Mouse (Mus musculus): ENCODE results near the gene Ptprz1. TPM values are rescaled to one million over a fixed set of nuclear protein-coding genes. Genes with fewer than 3 reads are reported as not detected.
"Not testable (repeated sequence)": the region's sequence is repeated elsewhere in the genome, so short reads cannot be mapped to it uniquely, and the experiment has no call there.

Gene Ptprz1
- polyA plus RNA-seq, 1 experiment from 2014 or later = 0.07 TPM

DNA sequence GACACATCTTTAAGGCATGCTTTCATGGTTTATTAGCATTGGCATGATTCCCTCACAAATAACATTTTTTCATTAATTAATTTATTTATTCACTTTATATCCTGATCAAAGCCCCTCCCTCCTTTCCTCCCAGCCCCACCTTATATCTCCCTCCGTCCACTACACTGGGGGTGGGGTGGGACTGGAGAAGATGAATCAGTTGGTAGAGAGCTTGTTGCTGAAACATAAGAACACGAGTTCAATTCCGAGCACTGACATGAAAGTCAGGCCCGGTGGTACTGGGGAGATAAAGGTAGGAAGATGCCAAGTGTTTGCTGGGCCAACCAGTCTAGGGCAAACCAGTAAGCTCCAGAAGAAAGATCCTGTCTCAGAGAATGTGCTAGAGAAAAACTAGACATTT is 173.5 kb downstream of the Ptprz1 start:
- no peak overlapping the region for H3K9ac ChIP-seq
- 55% methylated on average over 4 of the region's 4 CpGs for WGBS (ENCODE audit: insufficient replicate concordance)
- H3K9me3 ChIP-seq (replicated peaks) = 0 out of 2 replicates have a peak, but pooled peaks cover 5% of the 10 kb centered on the region
- H3K4me1 ChIP-seq = no peaks in the 10 kb centered on the region
- H3K36me3 ChIP-seq = no peaks in the 10 kb centered on the region
- no peak overlapping the region for H3K4me3 ChIP-seq
- H3K4me2 ChIP-seq = no peak overlapping the region
- ATAC-seq = no peak
- H3K27ac ChIP-seq = no peak overlapping the region
- H3K27me3 ChIP-seq (replicated peaks) = no peaks in the 10 kb centered on the region

- no peaks in the 10 kb centered on the region for H3K36me3 ChIP-seq
Measured at GRCm38 (mm10) chr6:23055734-23056133, 180.4 kb downstream of the Ptprz1 start.

DNA sequence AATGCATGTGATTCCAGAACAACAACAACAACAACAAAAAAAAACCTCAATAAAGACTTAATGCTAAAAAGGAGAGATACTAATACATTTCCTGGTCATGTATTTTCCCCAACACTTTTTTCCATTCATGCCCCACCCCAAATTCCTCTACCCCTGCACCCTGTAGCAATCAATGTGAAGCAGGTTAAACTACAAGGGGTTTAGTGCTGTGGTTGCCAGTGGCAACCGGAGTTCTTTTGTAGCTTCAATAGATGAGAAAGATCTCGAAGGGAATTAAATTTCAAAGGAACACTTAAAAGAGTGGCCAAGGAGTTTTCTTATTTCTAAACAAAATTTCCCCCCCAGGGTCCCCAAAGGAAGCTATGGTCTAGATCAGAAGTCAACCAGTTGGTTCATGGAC is 200.8 kb downstream of the Ptprz1 start:
- ATAC-seq = no peak
- Histone ChIP-seq H3K4me2 (no peak overlapping the region), H3K36me3 (peaks cover 3% of the 10 kb centered on the region; the same call in 1 of the 2 replicates), H3K27ac (no peak overlapping the region), H3K4me3 (no peak overlapping the region), H3K27me3 (replicated peaks) (no peaks in the 10 kb centered on the region), H3K9ac (no peak overlapping the region), H3K9me3 (replicated peaks) (no peaks in the 10 kb centered on the region), H3K4me1 (no peaks in the 10 kb centered on the region)
- 59% methylated on average over 2 of the region's 2 CpGs for WGBS (ENCODE audit: insufficient replicate concordance)

More at GRCm38 (mm10) chr6:23055734-23056133, 180.4 kb downstream of the Ptprz1 start:
- Histone ChIP-seq H3K4me2 (no peak overlapping the region), H3K27me3 (replicated peaks) (no peaks in the 10 kb centered on the region), H3K4me1 (no peaks in the 10 kb centered on the region), H3K27ac (no peak overlapping the region), H3K4me3 (no peak overlapping the region), H3K9me3 (replicated peaks) (0 out of 2 replicates have a peak, but pooled peaks cover 5% of the 10 kb centered on the region), H3K9ac (no peak overlapping the region)
- WGBS (ENCODE audit: insufficient replicate concordance) = 80% methylated on average over 5 of the region's 5 CpGs
- no peak for ATAC-seq

DNA sequence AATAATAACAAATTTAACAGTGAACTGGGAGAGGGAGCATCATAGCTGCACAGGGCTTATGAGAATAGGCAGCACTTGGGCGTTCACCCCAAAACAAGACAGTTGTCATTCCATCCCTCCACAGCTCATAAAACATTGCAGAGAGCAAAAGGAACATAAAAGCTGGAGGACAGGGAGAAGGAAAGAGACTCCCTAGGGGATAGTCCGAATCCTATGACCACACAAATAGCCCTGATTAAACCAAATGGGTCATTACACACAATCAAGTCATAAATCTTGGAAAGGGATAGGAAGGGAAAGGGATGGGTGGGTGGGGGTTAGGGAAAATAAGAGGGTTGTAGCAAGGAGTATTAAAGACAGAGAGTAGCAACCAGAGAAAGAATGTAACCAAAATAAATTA is 203.0 kb downstream of the Ptprz1 start:
- 46% methylated on average over 2 of the region's 2 CpGs for WGBS (ENCODE audit: insufficient replicate concordance)
- Histone ChIP-seq H3K4me1 (no peaks in the 10 kb centered on the region), H3K27me3 (replicated peaks) (no peaks in the 10 kb centered on the region), H3K4me3 (no peak overlapping the region), H3K27ac (no peak overlapping the region), H3K9me3 (replicated peaks) (no peaks in the 10 kb centered on the region), H3K4me2 (no peak overlapping the region), H3K9ac (no peak overlapping the region), H3K36me3 (peaks cover 3% of the 10 kb centered on the region; the same call in 1 of the 2 replicates)
- ATAC-seq = no peak

DNA sequence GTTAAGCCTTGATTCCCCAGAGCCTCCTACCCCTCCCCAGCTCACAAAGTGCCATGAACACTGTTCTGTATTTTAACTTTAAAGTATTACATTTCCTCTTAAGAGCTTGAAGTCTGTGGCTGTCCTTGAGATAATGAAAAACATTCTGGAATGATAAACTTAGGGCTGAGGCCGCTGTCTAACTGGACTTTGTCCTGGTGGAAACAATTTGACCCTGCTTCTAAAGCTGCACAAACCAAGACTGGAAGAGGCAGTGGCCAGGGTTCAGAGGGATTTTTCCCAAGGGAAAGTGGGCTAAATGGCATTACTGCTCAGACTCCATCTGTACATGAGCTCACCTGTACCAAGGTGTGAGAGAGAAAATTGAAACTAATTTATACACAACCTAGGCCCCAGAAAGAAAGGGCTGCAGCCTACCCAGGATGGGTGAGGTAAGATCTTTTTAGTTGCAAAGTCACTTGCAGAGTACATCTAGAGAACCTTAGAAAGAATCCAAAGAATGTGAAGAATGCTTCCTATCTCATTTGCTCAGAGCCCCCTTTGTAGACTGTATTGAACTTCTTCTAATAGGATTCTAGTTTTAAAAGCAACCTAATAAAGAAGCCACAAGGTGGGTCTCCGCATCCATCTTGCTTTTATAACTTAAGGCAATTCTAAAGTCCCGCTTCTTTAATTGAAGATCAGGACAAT is 204.8 kb downstream of the Ptprz1 start:
- H3K9me3 ChIP-seq (replicated peaks) = no peaks in the 10 kb centered on the region
- H3K9ac ChIP-seq = no peak overlapping the region
- H3K27ac ChIP-seq = no peak overlapping the region
- ATAC-seq = no peak
- H3K4me2 ChIP-seq = no peak overlapping the region
- no peaks in the 10 kb centered on the region; the same call in 1 of the 2 replicates for H3K36me3 ChIP-seq
- no peaks in the 10 kb centered on the region for H3K4me1 ChIP-seq
- 56% methylated on average over 3 of the region's 3 CpGs for WGBS (ENCODE audit: insufficient replicate concordance)
- no peaks in the 10 kb centered on the region for H3K27me3 ChIP-seq (replicated peaks)
- no peak overlapping the region for H3K4me3 ChIP-seq

DNA sequence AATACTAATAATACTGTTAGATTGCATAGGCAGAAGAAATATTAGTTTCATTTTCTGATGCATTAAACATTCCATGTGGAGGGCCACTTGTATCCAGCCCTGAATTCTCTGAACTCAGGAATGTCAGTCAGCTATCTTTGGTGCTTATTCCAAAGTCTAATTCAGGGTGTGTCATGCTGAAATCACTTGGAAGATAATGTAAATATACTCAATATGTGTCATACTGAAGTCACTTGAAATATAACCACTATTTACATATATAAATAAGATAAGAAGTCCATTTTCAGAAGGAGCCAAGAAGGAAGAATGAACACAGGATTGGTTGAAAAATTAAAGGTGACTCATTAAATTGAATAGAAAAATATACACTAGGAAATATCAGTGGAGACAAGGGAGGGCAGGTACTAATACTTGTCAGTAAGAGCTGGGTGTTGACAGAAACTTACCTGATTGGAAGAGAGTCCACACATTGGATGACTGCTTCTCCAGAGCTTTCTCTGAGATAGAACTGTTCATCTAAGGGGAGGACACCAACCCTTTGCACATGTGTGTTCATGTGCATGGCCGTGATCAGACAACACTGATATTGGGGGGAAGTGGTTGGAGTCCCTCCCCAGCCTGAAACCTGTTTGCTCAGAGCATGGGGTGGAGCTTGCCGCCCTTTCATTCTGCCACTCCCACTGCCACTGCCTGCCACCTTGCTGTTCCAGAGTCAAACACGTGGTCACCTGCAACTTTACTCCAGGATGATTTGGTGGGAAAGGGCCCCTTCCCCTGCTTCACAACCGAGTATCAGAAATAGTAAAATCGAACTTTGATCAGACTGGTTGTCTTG is 209.5 kb downstream of the Ptprz1 start:
- Histone ChIP-seq H3K4me1 (no peaks in the 10 kb centered on the region), H3K27me3 (replicated peaks) (no peaks in the 10 kb centered on the region), H3K4me2 (no peak overlapping the region), H3K36me3 (no peaks in the 10 kb centered on the region), H3K9ac (no peak overlapping the region), H3K4me3 (no peak overlapping the region), H3K9me3 (replicated peaks) (no peaks in the 10 kb centered on the region), H3K27ac (no peak overlapping the region)
- 58% methylated on average over 5 of the region's 5 CpGs for whole genome bisulfite sequencing (ENCODE audit: insufficient replicate concordance)
- ATAC-seq = no peak

GRCm38 (mm10) chr6:23089292-23089691 is 214.0 kb downstream of the Ptprz1 start:
- not testable (repeated sequence) for H3K4me3 ChIP-seq; H3K27me3 ChIP-seq (replicated peaks); H3K27ac ChIP-seq; H3K9me3 ChIP-seq (replicated peaks); ATAC-seq; H3K4me1 ChIP-seq; H3K4me2 ChIP-seq; H3K9ac ChIP-seq; H3K36me3 ChIP-seq
- 62% methylated on average over 4 of the region's 4 CpGs for WGBS (ENCODE audit: insufficient replicate concordance)

DNA sequence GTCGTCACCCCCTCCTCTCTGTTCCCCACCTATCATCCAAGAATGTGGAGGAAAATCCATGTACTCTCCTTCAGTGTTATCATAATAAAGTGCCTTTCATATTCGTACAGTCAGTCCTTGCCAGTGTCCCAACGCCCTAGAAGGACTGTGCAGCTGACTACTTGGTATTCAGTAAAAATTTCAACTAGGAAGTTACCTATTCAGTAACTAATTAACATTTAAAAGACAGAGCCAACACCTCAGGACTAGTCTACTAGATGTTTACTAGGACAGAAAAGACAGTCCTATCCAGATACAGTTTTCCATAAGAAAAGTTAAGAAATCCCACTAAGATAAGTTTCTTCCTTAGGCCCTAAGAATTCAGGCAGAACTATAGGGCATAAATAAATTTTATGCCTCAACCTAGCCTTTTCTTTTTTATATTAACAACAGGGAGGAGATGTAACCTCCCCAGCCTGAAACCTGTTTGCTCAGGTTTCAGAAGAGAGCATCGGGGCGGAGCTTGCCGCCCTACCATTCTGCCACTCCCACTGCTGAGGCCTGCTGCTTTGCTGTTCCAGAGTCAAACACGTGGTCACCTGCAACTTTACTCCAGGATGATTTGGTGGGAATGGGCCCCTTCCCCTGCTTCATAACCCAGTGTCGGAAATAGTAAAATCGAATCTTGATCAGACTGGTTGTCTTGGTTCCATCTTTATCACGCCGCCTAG is 215.2 kb downstream of the Ptprz1 start:
- ATAC-seq = not testable (repeated sequence)
- WGBS (ENCODE audit: insufficient replicate concordance) = 75% methylated on average over 11 of the region's 11 CpGs

More for the DNA sequence above, 215.2 kb downstream of the Ptprz1 start:
- H3K9ac ChIP-seq; H3K27me3 ChIP-seq (replicated peaks); H3K27ac ChIP-seq; H3K36me3 ChIP-seq; H3K9me3 ChIP-seq (replicated peaks); H3K4me3 ChIP-seq; H3K4me1 ChIP-seq; H3K4me2 ChIP-seq: not testable (repeated sequence)
